Mouse (Mus musculus) urinary bladder, postnatal 25 days (tissue): ENCODE results near the gene Ccdc24.

Source experiments
- DNase-seq: peaks from one replicate; pipeline ENCODE4 v3.0.0; 2022; ENCODE audit warnings: low spot score

Ccdc24 gene

DNA sequence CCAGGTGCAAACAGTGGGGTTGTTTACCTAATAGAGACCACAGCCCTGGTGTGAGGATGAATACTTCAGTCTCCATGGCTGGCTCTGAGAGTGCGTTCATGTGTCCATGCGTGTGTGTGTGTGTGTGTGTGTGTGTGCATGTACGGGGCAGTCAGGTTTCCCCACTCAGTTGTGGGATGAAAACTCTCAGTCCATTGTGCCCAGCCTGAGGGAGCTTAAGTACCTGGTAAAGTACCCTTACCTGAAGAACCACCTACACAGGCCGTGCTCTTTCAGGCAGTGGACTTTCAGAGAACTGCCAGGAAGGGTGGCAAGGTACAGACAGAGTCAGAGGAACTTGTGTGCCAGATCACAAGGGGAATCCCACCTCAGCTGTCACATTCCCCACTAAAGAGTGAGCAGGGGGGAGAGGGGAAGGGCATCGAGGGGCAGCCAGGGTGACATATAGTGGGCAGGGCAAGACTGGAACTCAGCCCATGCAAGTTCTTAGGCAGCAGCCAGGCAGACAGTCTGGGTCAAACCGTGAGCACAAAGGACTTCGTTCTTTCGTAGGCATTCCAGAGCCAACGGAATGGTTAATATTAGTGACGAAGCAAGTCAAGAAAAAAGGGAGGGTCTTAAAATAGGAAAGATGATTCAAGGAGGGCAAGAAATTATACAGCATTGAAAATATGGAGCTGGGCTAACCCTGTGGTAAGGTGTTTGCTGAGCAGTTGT, 20.0 kb downstream of the Ccdc24 start:
- DNase-seq, result no peak

DNA sequence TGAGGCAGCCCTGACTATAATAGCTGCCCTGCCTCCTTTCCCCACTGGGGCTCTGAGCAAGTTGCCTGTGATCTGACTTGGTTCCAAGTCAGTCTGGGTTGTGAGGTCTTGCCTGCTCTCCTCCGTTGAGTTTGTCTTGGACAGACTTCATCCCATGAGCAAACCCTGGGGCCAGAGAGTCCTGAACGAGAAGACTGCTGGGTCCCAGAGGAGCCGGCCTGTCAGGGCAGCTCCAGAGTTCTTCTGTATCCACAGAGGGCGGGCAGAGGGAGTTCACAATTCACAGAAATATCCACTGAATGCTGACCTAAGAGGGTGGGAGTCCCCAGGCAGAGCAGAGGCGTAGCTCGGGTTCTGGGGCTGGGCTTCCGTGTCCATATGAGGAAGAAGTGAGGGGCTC, 21.5 kb downstream of the Ccdc24 start:
- no peak for DNase-seq

DNA sequence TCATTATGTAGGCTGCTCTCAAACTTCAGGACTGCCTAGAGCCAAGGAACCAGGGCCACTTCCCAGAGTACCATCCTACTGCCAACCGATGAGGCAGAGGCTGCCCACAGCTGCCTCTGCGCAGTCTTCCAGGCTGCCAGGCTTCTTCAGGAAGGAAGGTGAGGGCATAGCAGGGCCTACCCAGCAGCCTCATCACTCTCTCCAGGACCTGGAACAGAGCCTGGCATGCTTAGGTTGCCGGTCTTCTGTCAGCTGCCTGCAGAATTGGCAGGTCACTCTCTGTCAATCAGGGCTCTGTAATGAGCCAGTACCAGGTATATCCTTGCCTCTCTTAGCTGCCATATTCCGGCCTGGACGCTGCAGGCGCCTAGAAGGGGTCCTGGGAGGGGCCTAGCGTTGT, 22.2 kb downstream of the Ccdc24 start:
- DNase-seq, result no peak

DNA sequence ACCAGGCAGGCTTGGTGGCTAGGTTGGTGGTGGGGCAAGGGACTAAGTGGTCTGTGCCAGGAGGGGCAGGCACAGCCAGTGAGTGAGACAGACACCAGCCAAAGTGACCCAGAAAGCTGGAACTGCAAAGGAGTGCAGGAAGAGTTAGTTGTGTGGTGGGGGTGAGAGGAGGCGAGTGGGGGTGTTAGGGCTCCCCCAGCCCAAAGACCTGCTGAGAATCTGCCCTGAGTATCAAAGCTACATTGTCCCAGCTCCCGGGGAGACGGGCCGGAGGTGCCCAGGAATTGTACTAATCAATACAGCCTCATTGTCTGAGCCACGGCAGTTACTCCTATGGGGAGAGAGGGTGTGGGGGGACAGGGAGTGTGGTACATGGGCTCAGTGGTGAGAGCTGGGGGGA, 22.9 kb downstream of the Ccdc24 start:
- no peak for DNase-seq

DNA sequence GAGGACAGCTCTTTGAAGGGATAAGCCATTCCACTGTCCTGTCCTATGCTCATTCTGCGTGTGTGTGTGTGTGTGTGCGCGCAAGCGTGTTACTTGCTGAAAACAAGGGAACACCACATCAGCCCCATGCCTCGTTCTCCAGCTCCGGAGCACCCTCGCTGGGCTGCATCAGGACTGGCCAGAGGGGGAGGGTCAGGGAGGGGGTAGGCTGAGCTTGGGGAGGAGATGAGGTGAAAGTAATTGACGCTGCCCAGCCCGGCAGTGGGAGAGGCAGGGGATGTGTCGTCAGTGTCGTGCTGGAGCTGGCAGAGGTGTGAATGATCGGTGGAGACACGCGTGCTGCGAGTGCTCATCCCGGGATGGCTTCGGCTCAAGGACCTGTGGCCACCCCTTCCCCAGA, 23.3 kb downstream of the Ccdc24 start:
- no peak for DNase-seq

DNA sequence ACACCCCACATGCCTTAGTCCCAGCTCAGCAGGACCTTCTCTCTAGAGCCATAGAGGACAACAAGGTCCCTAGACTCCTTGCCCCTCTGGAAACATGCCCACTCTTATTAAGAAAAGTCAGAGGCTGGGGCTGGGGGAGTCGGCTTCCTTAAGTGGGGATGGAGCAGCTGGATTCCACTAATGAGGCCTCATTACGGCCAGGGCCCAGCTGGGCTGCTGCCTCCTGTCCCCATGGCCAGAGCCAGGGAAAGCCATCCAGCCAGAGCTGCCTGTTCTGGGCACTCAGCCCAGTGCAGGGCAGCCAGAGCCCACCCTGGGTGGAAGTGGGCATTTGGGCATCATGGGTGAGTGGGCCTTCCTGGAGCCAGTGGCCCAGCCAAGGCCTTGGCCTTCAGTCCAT, 25.3 kb downstream of the Ccdc24 start:
- DNase-seq, result no peak

DNA sequence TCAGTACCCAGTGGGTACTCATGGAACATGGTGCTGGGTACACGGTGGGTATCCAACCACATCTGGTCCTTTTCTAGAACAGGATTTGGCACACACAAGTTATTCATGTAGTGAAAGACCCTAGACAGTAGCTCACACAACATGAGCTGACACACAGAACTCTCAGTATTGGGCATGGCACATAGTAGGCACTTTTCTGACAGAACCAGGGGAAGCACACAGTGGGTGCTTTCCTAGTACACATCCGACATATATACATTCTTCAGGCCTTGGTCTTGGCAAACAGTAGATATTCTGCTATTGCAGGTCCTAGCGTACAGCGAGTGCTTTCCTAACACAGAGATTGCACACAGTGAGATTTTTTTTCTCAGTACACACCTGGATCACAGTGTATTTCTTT, 26.1 kb downstream of the Ccdc24 start:
- no peak for DNase-seq

DNA sequence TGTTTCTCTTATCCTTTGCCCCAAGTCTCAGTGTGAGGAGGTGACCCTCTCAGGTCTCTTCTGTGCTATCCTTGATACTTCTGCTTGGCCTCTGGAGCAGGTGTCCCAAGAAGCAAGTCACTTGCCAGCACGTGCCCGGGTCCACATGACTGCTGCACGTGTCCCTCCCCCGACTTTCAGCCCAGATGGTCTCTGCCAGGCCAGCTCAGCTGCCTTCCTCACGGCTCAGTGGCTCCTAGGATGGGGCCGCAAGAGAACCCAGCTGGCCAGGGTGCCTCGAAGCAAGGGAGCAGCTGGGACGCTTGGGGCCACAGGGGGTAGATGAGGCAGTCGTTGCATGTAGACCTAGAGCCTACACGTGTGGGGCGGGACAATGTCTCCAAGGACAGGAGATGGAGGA, 27.0 kb downstream of the Ccdc24 start:
- DNase-seq, result no peak

DNA sequence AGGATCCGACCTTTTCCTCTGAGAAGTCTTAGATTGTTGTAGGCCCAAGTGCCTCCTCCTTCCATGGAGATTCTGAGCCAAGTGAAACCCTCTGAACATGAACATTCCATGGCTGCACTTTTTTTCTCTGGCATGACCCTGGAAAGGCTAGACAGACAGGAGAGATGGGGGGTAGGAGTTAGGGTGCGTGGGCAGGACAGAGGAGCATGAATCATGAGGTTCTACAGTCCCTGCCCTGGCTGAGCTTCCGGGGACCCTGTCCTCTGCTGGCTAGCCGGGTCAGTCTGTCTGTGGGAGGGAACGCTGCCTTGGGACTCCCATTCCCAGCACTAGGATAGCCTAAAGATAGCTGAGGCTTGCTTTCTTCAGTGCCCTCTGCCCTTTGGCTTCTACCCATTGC, 27.9 kb downstream of the Ccdc24 start:
- no peak for DNase-seq

DNA sequence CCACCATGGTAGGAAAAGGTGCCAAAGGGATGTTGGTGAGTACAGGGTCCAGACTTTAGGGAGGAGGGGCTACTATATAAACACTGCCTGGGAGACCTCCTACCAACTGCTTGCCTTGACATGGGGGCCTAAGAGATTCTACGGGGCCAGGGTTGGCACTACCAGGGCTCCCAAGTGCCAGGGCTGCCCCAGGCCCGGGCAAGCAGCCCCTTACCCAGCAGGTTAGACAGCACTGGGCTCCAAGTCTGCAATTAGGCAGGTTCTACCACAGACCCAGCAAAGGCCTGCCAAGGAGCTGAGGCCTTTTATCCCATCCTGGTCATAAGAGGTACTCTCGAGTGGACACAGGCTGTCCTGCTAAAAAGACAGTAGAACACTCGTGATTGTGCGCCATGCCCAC, 29.3 kb downstream of the Ccdc24 start:
- DNase-seq, result no peak

DNA sequence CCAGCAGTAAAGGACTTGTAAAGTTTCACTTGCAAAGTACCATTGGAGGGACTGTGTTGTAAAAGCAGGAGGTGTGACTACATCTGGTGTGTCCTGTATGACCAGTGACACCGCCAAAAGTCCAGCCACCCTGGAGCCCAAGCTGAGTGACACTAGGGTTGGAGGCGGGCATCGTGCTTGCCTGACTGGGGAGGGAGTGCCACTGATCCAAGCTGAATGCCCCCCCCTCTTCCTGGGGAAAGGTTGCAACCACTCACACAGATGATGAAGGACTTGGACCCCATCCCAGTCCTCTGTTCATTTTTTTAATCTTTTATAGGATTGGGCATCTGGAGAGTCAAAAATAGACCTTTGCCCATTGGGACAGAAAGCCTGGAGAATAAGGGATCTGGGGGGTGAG, 30.8 kb downstream of the Ccdc24 start:
- no peak for DNase-seq

DNA sequence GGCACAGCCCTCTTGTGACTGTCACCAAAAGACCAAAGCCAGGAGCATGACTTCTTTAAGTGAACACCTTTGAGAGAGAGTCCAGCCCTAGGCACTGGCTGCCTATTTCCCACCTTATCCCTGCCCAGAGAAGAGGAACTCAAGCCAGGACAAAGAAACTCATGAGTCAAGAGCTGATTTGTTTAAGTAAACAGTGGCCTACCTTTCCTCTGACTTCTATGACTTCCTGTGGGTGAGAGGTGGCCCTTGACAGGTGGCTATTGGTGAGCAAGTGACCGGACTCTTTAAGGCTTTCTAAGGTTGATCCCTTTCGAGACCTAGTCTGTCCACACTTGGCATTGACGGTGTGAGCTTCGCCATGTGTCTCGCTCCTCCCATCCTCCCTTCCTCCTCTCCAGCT, 31.5 kb downstream of the Ccdc24 start:
- DNase-seq, result no peak

DNA sequence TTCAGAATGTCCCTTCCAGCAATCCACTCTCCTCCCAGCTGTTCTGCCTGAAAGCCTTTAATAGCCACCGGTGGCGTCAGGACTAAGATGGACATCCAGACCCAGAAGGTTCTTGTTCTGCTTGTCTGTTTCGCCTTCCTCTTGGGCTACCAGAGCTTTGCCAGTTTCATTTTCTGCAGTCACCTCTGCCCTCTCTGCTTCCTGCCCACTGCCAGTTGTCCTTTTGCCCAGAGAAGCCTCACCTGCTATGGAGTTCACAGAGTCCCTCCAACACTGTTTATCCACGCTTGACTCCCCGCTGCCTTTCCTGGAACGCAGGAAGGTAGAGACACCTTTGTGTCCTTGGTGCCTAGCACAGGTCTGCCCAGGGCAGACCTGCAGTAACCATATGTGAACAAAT, 33.0 kb downstream of the Ccdc24 start:
- no peak for DNase-seq

DNA sequence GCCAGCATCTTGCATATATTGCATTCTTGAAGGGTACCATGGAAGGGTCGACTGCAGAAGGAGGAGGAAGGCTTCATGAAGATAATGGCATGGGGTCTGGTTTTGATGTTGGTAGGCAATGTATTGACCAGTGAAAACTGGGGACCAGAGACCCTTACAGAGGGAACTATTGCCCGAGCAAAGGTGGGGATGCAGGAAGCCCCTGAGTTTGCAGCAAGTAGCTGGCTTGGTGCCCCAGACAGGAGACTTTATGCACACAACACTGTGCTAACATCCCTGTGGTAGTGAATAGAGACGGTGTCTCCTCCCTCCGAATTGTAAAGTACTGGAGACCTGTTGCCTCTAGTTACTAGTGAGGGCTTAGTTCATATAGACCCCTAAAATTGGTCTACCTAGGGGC, 35.1 kb downstream of the Ccdc24 start:
- DNase-seq, result no peak

DNA sequence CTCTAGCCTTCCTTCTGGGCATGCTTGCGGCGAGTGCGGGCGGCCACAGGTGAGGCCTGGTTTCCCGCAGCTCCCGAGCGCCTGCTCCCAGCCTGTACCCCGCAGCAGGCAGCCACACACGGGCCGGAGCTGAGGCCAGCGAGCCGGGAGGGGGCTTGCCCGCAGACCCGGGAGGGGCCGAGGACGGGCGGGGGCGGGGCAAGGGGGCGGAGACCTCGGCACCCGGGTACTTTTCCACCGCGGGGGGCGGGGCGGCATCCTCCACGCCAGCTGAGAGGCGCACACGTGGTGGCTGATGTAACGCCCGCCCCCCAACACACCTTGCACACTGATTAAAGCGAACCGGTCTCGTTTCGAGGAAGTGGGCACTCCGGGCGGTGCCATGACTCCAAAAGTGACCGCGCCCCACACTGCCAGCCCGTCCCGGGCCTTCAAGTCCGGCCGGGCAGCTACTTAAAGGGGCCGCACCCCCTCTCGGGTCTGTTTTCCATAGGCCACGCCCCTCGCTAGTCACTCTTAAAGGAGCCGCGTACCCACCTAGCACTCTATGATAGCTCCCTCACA, 36.1 kb downstream of the Ccdc24 start:
- DNase-seq, result peak; percentile 89

DNA sequence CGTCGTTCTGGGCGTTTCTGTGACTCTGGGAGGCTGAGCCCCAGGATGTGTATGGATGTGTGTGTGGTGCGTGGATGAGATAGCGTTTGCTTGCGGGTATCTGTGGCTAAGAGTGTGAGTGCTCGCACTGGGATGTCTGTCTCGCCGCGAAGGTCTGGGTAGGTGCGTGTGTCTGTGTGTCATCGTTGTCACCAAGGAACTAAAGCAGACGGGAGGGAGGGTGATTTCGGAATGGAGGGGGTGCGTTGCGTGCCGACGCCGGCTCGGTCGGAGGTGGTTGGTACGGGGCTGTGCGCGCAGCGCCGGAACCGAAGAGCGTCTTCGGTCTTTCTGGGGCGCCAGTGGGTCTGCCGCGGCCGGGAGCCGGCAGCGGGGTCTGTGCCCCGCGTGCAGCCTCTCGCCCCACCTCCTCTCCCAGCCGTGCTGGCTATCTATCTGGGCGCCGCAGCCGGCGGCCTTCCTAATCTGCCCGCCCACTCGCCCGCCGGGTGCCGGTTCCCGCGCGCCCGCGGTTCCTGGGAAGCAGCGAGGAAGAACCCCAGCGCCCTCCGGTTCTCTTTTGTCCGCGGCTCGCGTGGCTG, 36.7 kb downstream of the Ccdc24 start:
- peak; percentile 36 for DNase-seq

DNA sequence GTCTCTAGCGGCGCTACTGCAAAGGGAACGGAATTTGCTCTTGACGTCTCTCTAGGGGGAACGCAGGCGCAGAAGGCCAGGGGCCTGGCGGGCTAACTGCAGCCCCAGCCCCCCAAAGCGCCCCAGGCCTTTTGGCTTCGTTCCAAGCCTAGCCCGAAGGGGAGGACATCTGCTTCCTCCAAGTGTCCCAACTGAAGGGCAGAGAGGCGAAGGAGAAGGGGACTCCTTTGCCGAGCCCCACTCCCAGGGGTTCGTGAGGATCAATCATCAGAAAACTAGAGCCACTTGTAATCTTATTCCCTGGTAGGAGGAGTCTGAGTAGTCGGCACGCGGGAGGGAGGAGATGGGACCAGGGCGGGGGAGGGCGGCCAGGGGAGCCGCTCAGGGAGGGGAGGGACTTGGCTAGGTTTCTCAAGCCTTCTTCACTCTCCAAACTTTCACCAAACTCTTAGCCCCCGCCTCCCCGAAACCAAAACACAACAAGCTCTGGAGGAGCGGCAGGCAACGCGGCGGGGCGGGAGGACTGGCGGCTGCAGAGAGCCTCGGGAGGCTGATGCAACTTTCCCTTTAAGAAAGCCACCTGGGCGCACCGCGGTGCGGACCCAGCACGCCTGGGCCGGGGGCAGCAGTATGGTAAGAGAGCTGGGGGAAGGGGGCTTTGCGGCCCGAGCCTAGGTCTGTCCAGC, 37.4 kb downstream of the Ccdc24 start:
- peak; percentile 65 for DNase-seq

DNA sequence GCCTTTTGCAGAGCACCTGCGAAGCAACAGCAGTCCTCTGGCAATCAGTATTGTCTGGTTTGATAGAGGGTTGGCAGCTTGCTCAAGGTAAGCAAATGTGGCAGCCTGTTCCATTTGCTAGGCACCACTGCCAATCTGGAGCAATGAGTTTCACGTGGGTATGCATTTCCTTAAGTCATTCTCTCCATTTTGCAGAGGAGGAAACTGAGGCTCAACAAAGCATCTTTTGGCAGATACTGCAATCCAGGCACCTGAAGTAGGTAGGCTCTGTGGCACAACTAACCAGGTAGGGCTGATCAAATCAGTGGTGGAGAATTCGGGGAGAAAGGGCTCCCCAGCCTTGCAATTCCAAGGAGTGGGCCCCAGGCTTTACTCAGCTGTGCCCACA, 37.9 kb downstream of the Ccdc24 start, which contains the start of gene Slc6a9:
Gene Slc6a9 (plus strand): TSS at position 50 of the 388 bp plus-strand sequence.
- DNase-seq, result no peak

DNA sequence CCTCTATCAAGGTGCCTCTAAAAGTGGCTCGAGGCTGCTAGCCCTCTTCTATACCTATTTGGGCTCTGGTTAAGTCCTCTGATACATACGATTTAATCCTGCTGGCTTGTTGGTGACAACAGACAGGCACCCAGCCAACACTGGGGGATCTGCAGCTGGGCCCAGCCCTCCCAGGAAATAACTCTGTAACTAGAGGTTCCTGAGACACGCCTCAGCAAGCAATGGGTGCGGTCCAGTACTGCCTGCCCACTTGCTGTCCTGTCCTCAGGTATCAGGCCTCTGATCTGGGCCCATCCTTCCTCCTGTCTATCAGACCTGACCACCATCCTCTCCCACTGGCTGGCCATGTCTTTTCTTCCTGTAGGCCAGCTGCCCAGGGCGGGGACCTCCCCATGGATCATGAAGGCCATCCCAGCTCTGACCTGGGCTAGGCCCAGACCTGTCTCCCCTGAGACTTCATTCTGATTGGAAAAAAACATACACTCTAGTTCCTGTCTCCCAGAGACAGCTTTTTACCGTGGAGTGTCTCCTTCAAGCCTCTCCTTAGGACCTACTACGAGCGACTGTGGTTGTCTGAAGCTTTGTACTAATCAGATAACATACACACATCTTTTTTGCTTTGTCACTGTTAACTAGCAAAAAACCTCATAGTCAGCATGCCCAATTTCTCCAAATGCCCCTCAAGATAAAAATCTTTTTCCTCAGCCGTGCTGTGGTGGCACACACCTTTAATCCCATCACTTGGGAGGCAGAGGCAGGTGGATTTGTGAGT, 40.3 kb downstream of the Ccdc24 start:
- peak; percentile 54 for DNase-seq

DNA sequence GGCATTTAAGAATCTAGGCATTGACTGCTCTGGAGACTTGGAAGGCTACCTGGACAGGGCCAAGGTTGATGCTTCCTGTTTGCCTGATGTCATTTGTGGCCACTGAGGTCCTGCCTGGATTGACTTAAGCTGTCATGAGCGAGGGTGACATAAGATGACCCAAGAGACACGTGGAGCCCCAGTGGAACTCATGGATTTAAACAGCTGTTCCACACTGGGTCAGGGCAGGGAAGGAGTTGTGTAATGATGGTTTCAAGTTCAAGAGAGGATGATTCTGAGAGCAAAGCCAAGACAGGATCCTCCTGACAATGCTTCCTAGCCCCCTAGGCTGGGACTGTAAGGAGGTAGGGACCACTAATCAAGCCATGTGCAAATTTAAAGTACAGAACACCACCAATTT, 40.9 kb downstream of the Ccdc24 start:
- DNase-seq, result no peak

DNA sequence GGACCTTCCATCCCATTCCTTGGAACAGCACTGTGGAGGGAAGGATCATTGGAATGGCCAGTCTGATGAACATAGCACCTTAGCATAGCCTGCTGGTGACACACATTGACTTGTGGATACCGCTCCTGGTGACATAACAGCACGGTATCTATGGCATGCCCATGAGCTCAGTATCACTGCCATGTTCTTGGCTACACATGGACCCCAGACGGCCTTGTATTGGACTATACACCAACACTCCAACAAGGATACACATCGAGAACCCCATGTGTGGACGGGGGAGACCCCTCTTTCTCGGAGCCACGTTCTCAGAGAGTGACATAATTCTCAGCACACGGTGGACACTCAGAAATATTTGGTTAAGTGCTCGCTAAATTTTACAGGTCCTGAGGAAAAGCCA, 41.6 kb downstream of the Ccdc24 start:
- DNase-seq, result no peak

DNA sequence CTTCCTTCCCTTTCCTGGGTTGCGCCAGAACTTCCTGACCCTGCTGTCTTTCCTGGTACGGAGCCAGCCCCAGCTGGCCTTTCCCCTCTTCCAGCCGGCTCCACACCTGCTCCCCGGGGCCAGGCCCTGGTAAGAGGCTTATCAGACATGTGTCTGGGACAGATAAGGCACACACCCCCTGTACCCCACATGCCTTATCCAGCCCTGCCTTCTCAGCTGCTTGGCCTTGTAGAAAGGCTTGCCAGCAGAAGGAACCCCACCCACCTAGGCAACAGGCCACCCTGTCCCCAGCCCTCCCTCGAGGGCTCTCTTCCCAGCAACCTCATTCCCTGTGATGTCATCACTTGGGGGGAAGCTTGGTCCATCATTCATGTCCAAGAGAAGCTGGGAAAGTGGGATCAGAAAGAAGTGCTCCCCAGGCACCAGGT, 42.2 kb downstream of the Ccdc24 start:
- peak; percentile 43 for DNase-seq
